Mouse (Mus musculus) embryo, embryonic 10.5 days (tissue): ENCODE measurements around the gene Skint3.
"Not testable (repeated sequence)": the region's sequence is repeated elsewhere in the genome, so short reads cannot be mapped to it uniquely, and the experiment has no call there.

Experiments used
- DNase-seq: peaks from one replicate; pipeline ENCODE4 v3.0.0-alpha.2; 2015; ENCODE audit warnings: low spot score

Skint3 gene

GRCm38 (mm10) chr4:112231945-112232344 is at the start of gene Skint3:
Gene Skint3 (plus strand): TSS chr4:112232245.
- DNase-seq, result no peak

- DNase-seq, result no peak
Measured at GRCm38 (mm10) chr4:112243416-112243815, 11.4 kb downstream of the Skint3 start.

GRCm38 (mm10) chr4:112243951-112244350 is 11.9 kb downstream of the Skint3 start:
- DNase-seq, result no peak

GRCm38 (mm10) chr4:112256022-112256421 is 24.0 kb downstream of the Skint3 start:
- no peak for DNase-seq

GRCm38 (mm10) chr4:112287178-112287974 is 55.3 kb downstream of the Skint3 start:
- DNase-seq, result no peak

GRCm38 (mm10) chr4:112288396-112288795 is 56.4 kb downstream of the Skint3 start:
- no peak for DNase-seq

- DNase-seq, result no peak
Measured at GRCm38 (mm10) chr4:112302305-112302704, 70.3 kb downstream of the Skint3 start.

GRCm38 (mm10) chr4:112302855-112303509 is 70.9 kb downstream of the Skint3 start:
- no peak for DNase-seq

GRCm38 (mm10) chr4:112349111-112349510 is 117.1 kb downstream of the Skint3 start:
- DNase-seq, result not testable (repeated sequence)
